Mouse (Mus musculus) CD4-positive helper T cell, adult 2 months (primary cell): Measurements from ENCODE around the gene Pla2g1b.

Experiments
- DNase-seq: peaks from one replicate; pipeline ENCODE4 v3.0.0-alpha.2; 2012; ENCODE audit warnings: low read depth, missing footprints, low spot score

Gene Pla2g1b

GRCm38 (mm10) chr5:115444130-115444529, 21.9 kb upstream of the Pla2g1b start:
- DNase-seq: no peak

- DNase-seq: no peak
Observed at GRCm38 (mm10) chr5:115447108-115447507, 19.0 kb upstream of the Pla2g1b start.

- DNase-seq: no peak
Observed at GRCm38 (mm10) chr5:115449247-115449646, 16.8 kb upstream of the Pla2g1b start.

- DNase-seq: no peak
Observed at GRCm38 (mm10) chr5:115450410-115451317, 15.4 kb upstream of the Pla2g1b start.

GRCm38 (mm10) chr5:115454422-115455090, 11.5 kb upstream of the Pla2g1b start:
- DNase-seq: no peak

GRCm38 (mm10) chr5:115455838-115456237, 10.2 kb upstream of the Pla2g1b start:
- no peak for DNase-seq

GRCm38 (mm10) chr5:115458918-115459317, 7.1 kb upstream of the Pla2g1b start:
- no peak for DNase-seq

GRCm38 (mm10) chr5:115464408-115465115, 1.5 kb upstream of the Pla2g1b start:
- DNase-seq: no peak

GRCm38 (mm10) chr5:115469791-115470190, 3.7 kb downstream of the Pla2g1b start:
- DNase-seq: no peak

GRCm38 (mm10) chr5:115470766-115471531, 4.9 kb downstream of the Pla2g1b start:
- peak; percentile 54 for DNase-seq

GRCm38 (mm10) chr5:115473191-115473590, 7.1 kb downstream of the Pla2g1b start:
- no peak for DNase-seq

- DNase-seq: peak; percentile 67
Observed at GRCm38 (mm10) chr5:115474174-115474828, 8.2 kb downstream of the Pla2g1b start.

- peak; percentile 64 for DNase-seq
Observed at GRCm38 (mm10) chr5:115475337-115476106, 9.5 kb downstream of the Pla2g1b start.

GRCm38 (mm10) chr5:115476107-115476727, 10.2 kb downstream of the Pla2g1b start:
- no peak for DNase-seq

- DNase-seq: no peak
Observed at GRCm38 (mm10) chr5:115479561-115479960, 13.5 kb downstream of the Pla2g1b start.

GRCm38 (mm10) chr5:115480101-115480500, 14.0 kb downstream of the Pla2g1b start:
- DNase-seq: no peak

GRCm38 (mm10) chr5:115482390-115483265, 16.6 kb downstream of the Pla2g1b start:
- no peak for DNase-seq

GRCm38 (mm10) chr5:115483385-115483784, 17.3 kb downstream of the Pla2g1b start:
- DNase-seq: no peak
